Mouse (Mus musculus): ENCODE data around the gene Sla2. TPM values are rescaled to one million over a fixed set of nuclear protein-coding genes. Genes with fewer than 3 reads are reported as not detected.
"Not testable (repeated sequence)": the region's sequence is repeated elsewhere in the genome, so short reads cannot be mapped to it uniquely, and the experiment has no call there.

The Sla2 gene
- polyA plus RNA-seq, 1 experiment from 2014 or later, result 8.4 TPM

GRCm38 (mm10) chr2:156896384-156896914, 9.5 kb upstream of the Sla2 start:
- WGBS, result 58% methylated on average over 9 of the region's 9 CpGs

GRCm38 (mm10) chr2:156894496-156895265, 7.7 kb upstream of the Sla2 start:
- Histone ChIP-seq H3K27ac (ENCODE audit: low read length) (no peak overlapping the region), H3K4me1 (ENCODE audit: control insufficient read depth, insufficient read depth, low read length) (0 out of 2 replicates have a peak, but pooled peaks cover 6% of the 10 kb centered on the region), H3K9me3 (replicated peaks; ENCODE audit: control insufficient read depth, low read length) (no peaks in the 10 kb centered on the region), H3K4me2 (ENCODE audit: low read depth, low read length) (no peak overlapping the region), H3K36me3 (ENCODE audit: control insufficient read depth, insufficient read depth) (no peaks in the 10 kb centered on the region), H3K4me3 (ENCODE audit: low read length) (no peak overlapping the region), H3K9ac (ENCODE audit: low read length) (no peak overlapping the region), H3K27me3 (ENCODE audit: control insufficient read depth, insufficient read depth, low read length) (no peaks in the 10 kb centered on the region)
- WGBS, result 66% methylated on average over 15 of the region's 15 CpGs
- ATAC-seq (replicated peaks; ENCODE audit: extremely low read depth, insufficient read depth, low FRiP score), result no peak

More at GRCm38 (mm10) chr2:156896384-156896914, 9.5 kb upstream of the Sla2 start:
- no peak for ATAC-seq (replicated peaks; ENCODE audit: extremely low read depth, insufficient read depth, low FRiP score)
- H3K36me3 ChIP-seq (ENCODE audit: control insufficient read depth, insufficient read depth), result no peaks in the 10 kb centered on the region
- H3K27me3 ChIP-seq (ENCODE audit: control insufficient read depth, insufficient read depth, low read length), result no peaks in the 10 kb centered on the region
- no peak overlapping the region for H3K4me3 ChIP-seq (ENCODE audit: low read length)
- H3K4me2 ChIP-seq (ENCODE audit: low read depth, low read length), result no peak overlapping the region
- H3K9ac ChIP-seq (ENCODE audit: low read length), result no peak overlapping the region
- H3K4me1 ChIP-seq (ENCODE audit: control insufficient read depth, insufficient read depth, low read length), result 0 out of 2 replicates have a peak, but pooled peaks cover 6% of the 10 kb centered on the region
- H3K27ac ChIP-seq (ENCODE audit: low read length), result no peak overlapping the region
- H3K9me3 ChIP-seq (replicated peaks; ENCODE audit: control insufficient read depth, low read length), result no peaks in the 10 kb centered on the region

DNA sequence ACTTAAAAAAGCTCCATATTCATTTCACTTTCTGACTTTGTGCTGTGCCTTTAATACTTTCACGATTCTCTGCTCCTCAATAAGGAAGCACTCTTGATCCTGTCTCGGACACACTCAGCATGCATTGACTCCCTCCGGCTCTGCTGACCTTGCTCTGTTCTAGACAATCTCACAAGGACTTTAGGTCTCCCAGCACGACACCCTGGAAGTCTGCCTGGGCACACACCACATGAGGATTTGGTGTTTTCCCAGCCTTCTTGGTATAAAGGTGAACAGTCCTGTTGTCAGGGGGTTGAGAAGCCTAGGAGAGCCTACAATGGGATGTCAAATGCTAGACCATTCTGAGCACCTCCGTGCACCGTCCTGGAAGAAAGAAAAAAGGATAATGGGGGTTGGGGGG, 5.8 kb upstream of the Sla2 start:
- H3K4me3 ChIP-seq (ENCODE audit: low read length), result no peak overlapping the region
- H3K4me1 ChIP-seq (ENCODE audit: control insufficient read depth, insufficient read depth, low read length), result 0 out of 2 replicates have a peak, but pooled peaks cover under 1% of the 10 kb centered on the region
- H3K9me3 ChIP-seq (replicated peaks; ENCODE audit: control insufficient read depth, low read length), result no peaks in the 10 kb centered on the region
- ATAC-seq (replicated peaks; ENCODE audit: extremely low read depth, insufficient read depth, low FRiP score), result no peak
- no peaks in the 10 kb centered on the region for H3K27me3 ChIP-seq (ENCODE audit: control insufficient read depth, insufficient read depth, low read length)
- H3K36me3 ChIP-seq (ENCODE audit: control insufficient read depth, insufficient read depth), result no peaks in the 10 kb centered on the region
- H3K27ac ChIP-seq (ENCODE audit: low read length), result no peak overlapping the region
- H3K4me2 ChIP-seq (ENCODE audit: low read depth, low read length), result no peak overlapping the region
- no peak overlapping the region for H3K9ac ChIP-seq (ENCODE audit: low read length)
- 61% methylated on average over 6 of the region's 6 CpGs for WGBS

GRCm38 (mm10) chr2:156892240-156892639, 5.2 kb upstream of the Sla2 start:
- Histone ChIP-seq H3K4me3 (ENCODE audit: low read length) (no peak overlapping the region), H3K9ac (ENCODE audit: low read length) (no peak overlapping the region), H3K36me3 (ENCODE audit: control insufficient read depth, insufficient read depth) (no peaks in the 10 kb centered on the region), H3K9me3 (replicated peaks; ENCODE audit: control insufficient read depth, low read length) (no peaks in the 10 kb centered on the region), H3K4me1 (ENCODE audit: control insufficient read depth, insufficient read depth, low read length) (no peaks in the 10 kb centered on the region), H3K4me2 (ENCODE audit: low read depth, low read length) (no peak overlapping the region), H3K27ac (ENCODE audit: low read length) (no peak overlapping the region), H3K27me3 (ENCODE audit: control insufficient read depth, insufficient read depth, low read length) (no peaks in the 10 kb centered on the region)
- no peak for ATAC-seq (replicated peaks; ENCODE audit: extremely low read depth, insufficient read depth, low FRiP score)
- 57% methylated on average over 3 of the region's 3 CpGs for WGBS

DNA sequence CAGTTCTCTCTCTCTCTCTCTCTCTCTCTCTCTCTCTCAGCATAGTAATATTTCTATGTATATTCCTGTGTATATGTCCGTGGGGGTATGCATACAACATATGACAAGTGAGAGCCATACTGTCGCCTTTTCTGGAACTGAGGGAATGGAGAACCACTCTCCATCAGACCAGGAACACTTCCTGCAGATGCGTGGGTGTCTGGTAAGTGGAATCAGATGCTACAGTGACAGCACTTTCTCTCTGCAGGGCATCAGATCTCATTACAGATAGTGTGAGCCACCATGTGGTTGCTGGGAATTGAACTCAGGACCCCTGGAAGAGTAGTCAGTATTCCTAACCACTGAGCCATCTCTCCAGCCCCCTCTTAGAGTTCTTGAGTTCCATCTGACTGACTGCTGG, 1.5 kb upstream of the Sla2 start:
- H3K27me3 ChIP-seq (ENCODE audit: control insufficient read depth, insufficient read depth, low read length), result no peaks in the 10 kb centered on the region
- H3K9me3 ChIP-seq (replicated peaks; ENCODE audit: control insufficient read depth, low read length), result no peaks in the 10 kb centered on the region
- H3K36me3 ChIP-seq (ENCODE audit: control insufficient read depth, insufficient read depth), result no peaks in the 10 kb centered on the region
- H3K27ac ChIP-seq (ENCODE audit: low read length), result no peak overlapping the region
- H3K4me3 ChIP-seq (ENCODE audit: low read length), result no peak overlapping the region
- 0 out of 2 replicates have a peak, but pooled peaks cover 2% of the 10 kb centered on the region for H3K4me1 ChIP-seq (ENCODE audit: control insufficient read depth, insufficient read depth, low read length)
- H3K9ac ChIP-seq (ENCODE audit: low read length), result no peak overlapping the region
- 71% methylated on average over 3 of the region's 3 CpGs for WGBS
- ATAC-seq (replicated peaks; ENCODE audit: extremely low read depth, insufficient read depth, low FRiP score), result no peak
- no peak overlapping the region for H3K4me2 ChIP-seq (ENCODE audit: low read depth, low read length)

GRCm38 (mm10) chr2:156886084-156886631, 834 bp downstream of the Sla2 start:
- H3K4me2 ChIP-seq (ENCODE audit: low read depth, low read length), result no peak overlapping the region
- H3K27ac ChIP-seq (ENCODE audit: low read length), result no peak overlapping the region; the same call in 1 of the 2 replicates
- 71% methylated on average over 10 of the region's 10 CpGs for WGBS
- no peak overlapping the region; the same call in 1 of the 2 replicates for H3K9ac ChIP-seq (ENCODE audit: low read length)
- H3K27me3 ChIP-seq (ENCODE audit: control insufficient read depth, insufficient read depth, low read length), result no peaks in the 10 kb centered on the region
- H3K36me3 ChIP-seq (ENCODE audit: control insufficient read depth, insufficient read depth), result no peaks in the 10 kb centered on the region
- no peak for ATAC-seq (replicated peaks; ENCODE audit: extremely low read depth, insufficient read depth, low FRiP score)
- H3K9me3 ChIP-seq (replicated peaks; ENCODE audit: control insufficient read depth, low read length), result no peaks in the 10 kb centered on the region
- peak overlapping the region; percentile 36 for H3K4me3 ChIP-seq (ENCODE audit: low read length)
- H3K4me1 ChIP-seq (ENCODE audit: control insufficient read depth, insufficient read depth, low read length), result 0 out of 2 replicates have a peak, but pooled peaks cover 2% of the 10 kb centered on the region

DNA sequence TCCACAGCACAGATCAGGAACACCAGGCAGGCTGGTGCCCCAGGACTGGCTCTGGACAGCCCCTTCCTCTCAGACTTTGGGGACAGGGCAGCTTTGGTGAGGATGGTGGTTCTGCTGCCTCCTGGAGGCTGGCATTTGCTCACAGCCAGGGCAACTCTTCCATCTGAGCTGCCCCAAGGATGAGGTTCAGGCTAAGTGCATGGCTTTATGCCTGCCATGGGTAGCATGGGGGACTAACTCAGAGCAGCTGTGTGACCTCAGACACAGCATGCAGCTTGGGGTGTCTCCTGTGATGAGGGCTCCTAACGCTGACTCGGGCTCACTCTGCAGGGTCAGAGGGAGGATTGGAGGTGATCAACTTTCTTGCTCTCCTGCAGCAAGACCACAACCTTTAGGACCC, 1.3 kb downstream of the Sla2 start:
- not testable (repeated sequence) for H3K9ac ChIP-seq (ENCODE audit: low read length); H3K9me3 ChIP-seq (replicated peaks; ENCODE audit: control insufficient read depth, low read length); H3K4me1 ChIP-seq (ENCODE audit: control insufficient read depth, insufficient read depth, low read length); H3K27me3 ChIP-seq (ENCODE audit: control insufficient read depth, insufficient read depth, low read length); H3K36me3 ChIP-seq (ENCODE audit: control insufficient read depth, insufficient read depth); H3K4me2 ChIP-seq (ENCODE audit: low read depth, low read length); ATAC-seq (replicated peaks; ENCODE audit: extremely low read depth, insufficient read depth, low FRiP score); H3K27ac ChIP-seq (ENCODE audit: low read length)
- WGBS, result 63% methylated on average over 2 of the region's 2 CpGs
- H3K4me3 ChIP-seq (ENCODE audit: low read length), result peak overlapping the region; percentile 36

- WGBS, result 78% methylated on average over 10 of the region's 10 CpGs
- no peak for ATAC-seq (replicated peaks; ENCODE audit: extremely low read depth, insufficient read depth, low FRiP score)
- H3K36me3 ChIP-seq (ENCODE audit: control insufficient read depth, insufficient read depth), result no peaks in the 10 kb centered on the region
- H3K27me3 ChIP-seq (ENCODE audit: control insufficient read depth, insufficient read depth, low read length), result no peaks in the 10 kb centered on the region
- H3K27ac ChIP-seq (ENCODE audit: low read length), result no peak overlapping the region
- no peak overlapping the region; the same call in 1 of the 2 replicates for H3K4me3 ChIP-seq (ENCODE audit: low read length)
- no peaks in the 10 kb centered on the region for H3K9me3 ChIP-seq (replicated peaks; ENCODE audit: control insufficient read depth, low read length)
- H3K4me1 ChIP-seq (ENCODE audit: control insufficient read depth, insufficient read depth, low read length), result 0 out of 2 replicates have a peak, but pooled peaks cover 2% of the 10 kb centered on the region
- no peak overlapping the region; the same call in 1 of the 2 replicates for H3K4me2 ChIP-seq (ENCODE audit: low read depth, low read length)
- no peak overlapping the region for H3K9ac ChIP-seq (ENCODE audit: low read length)
These were observed 2.4 kb downstream of the Sla2 start for GRCm38 (mm10) chr2:156884396-156885211.

Data from heart, embryonic 16.5 days (tissue).